Mouse (Mus musculus) liver, postnatal 0 days (tissue): ENCODE data around the gene Rapgef2. TPM values are rescaled to one million over a fixed set of nuclear protein-coding genes. Genes with fewer than 3 reads are reported as not detected.

ENCODE experiments used
- ATAC-seq: fragments of 200-750 bp; cut with Nextera tagmentation; 2 replicates; pipeline ENCODE4 v1.8.0; 2017; ENCODE audit warnings: mild to moderate bottlenecking, moderate library complexity
- DNase-seq: peaks from one replicate; pipeline ENCODE4 v3.0.0-alpha.2; 2016
- H3K27ac ChIP-seq: fragments of 300-500 bp; sonication (generic); 2 replicates; pipeline ENCODE4 v1.5.1; 2014; ENCODE audit warnings: antibody characterized with exemption, moderate library complexity, mild to moderate bottlenecking, low read depth
- H3K27me3 ChIP-seq: fragments of 300-500 bp; sonication (generic); 2 replicates; pipeline ENCODE4 v1.6.1; 2014; ENCODE audit warnings: low read length, control low read depth, mixed read lengths; ENCODE audit not compliant: insufficient read depth
- H3K36me3 ChIP-seq: fragments of 300-500 bp; sonication (generic); replicated peaks from 2 replicates; pipeline ENCODE4 v1.6.1; 2014; ENCODE audit warnings: mild to moderate bottlenecking, control low read depth, low read length, moderate library complexity, mixed read lengths; ENCODE audit not compliant: insufficient read depth
- H3K4me1 ChIP-seq: fragments of 300-500 bp; sonication (generic); 2 replicates; pipeline ENCODE4 v1.6.1; 2014; ENCODE audit warnings: antibody characterized with exemption, mild to moderate bottlenecking, control low read depth; ENCODE audit not compliant: insufficient read depth
- H3K4me2 ChIP-seq: fragments of 300-500 bp; sonication (generic); 2 replicates; pipeline ENCODE4 v1.6.1; 2014; ENCODE audit warnings: low read depth, mild to moderate bottlenecking, low read length, moderate library complexity, mixed read lengths
- H3K4me3 ChIP-seq: fragments of 300-500 bp; sonication (generic); 2 replicates; pipeline ENCODE4 v1.5.1; 2014; ENCODE audit warnings: low read depth, low read length
- H3K9ac ChIP-seq: fragments of 300-500 bp; sonication (generic); replicated peaks from 2 replicates; pipeline ENCODE4 v1.6.1; 2014; ENCODE audit warnings: mild to moderate bottlenecking, moderate library complexity
- H3K9me3 ChIP-seq: fragments of 300-500 bp; sonication (generic); 2 replicates; pipeline ENCODE4 v1.6.1; 2016; ENCODE audit warnings: mild to moderate bottlenecking, control low read depth, low read length, mixed read lengths
- CTCF ChIP-seq: sonication (generic); IDR thresholded peaks from 2 replicates; pipeline ENCODE4 v1.5.1; 2016; ENCODE audit warnings: antibody characterized with exemption, low read depth
- EP300 ChIP-seq: IDR thresholded peaks from 2 replicates; pipeline ENCODE4 v1.6.1; 2016; ENCODE audit warnings: antibody characterized with exemption, low read depth, mild to moderate bottlenecking
- WGBS: fragments of 180-500 bp; shearing (Covaris S2); extraction: QIAGEN DNeasy Blood & Tissue Kit; methylation state at CpG from one replicate; pipeline ENCODE4 v1.1.7; 2014; ENCODE audit not compliant: insufficient replicate concordance; 5-methylcytosine and 5-hydroxymethylcytosine counted together
- polyA plus RNA-seq: library from polyadenylated mRNA; unstranded; fragments of >200 nt; fragmentation: Nextera tagmentation; extraction: Ambion mirVana; gene quantifications from 2 replicates; pipeline ENCODE4 v1.2.1, GENCODE M21; 2015

Gene Rapgef2
- polyA plus RNA-seq, 1 experiment from 2014 or later, result 1.8 TPM

DNA sequence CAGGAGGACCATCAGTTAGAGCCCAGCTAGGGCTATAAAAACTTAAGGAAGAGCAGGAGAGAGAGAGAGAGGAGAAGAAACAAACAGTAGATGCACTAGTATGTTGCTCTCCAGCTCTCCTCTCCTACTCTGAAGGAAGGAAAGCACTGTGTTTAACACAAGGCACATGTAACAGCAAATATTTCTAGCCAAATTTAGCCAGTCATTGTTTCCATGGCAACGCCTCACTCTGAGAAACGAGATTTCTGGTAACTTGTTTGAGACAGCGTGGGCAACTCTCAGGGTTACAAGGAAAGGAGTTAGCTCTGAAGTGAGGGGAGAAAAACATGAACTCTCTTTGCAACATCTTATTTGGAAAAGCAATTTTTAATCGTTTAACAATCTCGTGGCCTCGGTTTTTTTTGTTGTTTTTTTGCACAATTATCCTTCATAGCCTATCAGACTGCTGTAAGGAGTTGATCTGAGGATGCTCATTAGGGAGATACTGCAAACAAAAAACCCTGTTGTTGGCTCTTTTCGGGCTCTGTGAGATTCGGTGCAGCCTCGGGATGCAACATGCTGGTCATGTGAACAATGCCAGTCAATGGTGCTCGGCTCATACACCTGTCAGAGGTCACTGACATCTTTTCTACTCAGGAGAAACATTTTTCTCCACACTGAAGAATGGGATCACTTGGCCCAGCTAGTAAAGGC lies 27.8 kb upstream of the Rapgef2 start:
- H3K27me3 ChIP-seq, result no peaks in the 10 kb centered on the region
- WGBS, result 62% methylated on average over 10 of the region's 10 CpGs
- no peak for DNase-seq
- H3K4me1 ChIP-seq, result no peaks in the 10 kb centered on the region
- H3K4me2 ChIP-seq, result no peak overlapping the region
- no peaks in the 10 kb centered on the region for H3K36me3 ChIP-seq
- H3K9ac ChIP-seq, result no peak overlapping the region
- no peak overlapping the region for H3K27ac ChIP-seq
- no peak for ATAC-seq
- H3K9me3 ChIP-seq, result no peaks in the 10 kb centered on the region
- TF ChIP-seq CTCF (no peak), EP300 (no peak)
- H3K4me3 ChIP-seq, result no peak overlapping the region

DNA sequence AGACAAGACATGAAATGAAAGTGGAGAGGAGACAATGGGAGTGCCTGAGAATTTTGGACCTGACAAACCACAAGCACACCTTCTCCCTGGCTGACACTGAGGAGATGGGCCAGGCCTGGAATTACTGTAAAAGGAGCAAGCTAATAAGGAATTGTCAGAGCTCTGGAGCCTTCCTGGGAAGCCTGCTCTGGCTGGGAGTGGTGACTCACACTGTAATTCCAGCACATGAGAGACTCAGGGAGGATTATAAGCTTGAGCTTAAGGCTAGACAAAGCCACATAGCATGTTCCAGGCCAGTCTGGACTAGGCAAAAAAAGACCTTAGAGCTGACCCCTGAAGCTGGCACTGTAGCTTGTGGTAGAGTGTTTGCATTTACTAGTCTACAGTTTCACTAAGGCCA lies 25.6 kb upstream of the Rapgef2 start:
- Histone ChIP-seq H3K9me3 (no peaks in the 10 kb centered on the region), H3K4me3 (no peak overlapping the region), H3K36me3 (no peaks in the 10 kb centered on the region), H3K9ac (no peak overlapping the region), H3K27me3 (no peaks in the 10 kb centered on the region), H3K27ac (no peak overlapping the region), H3K4me2 (no peak overlapping the region), H3K4me1 (no peaks in the 10 kb centered on the region)
- ATAC-seq, result no peak
- no peak for TF ChIP-seq EP300
- no peak for TF ChIP-seq CTCF
- no peak for DNase-seq

DNA sequence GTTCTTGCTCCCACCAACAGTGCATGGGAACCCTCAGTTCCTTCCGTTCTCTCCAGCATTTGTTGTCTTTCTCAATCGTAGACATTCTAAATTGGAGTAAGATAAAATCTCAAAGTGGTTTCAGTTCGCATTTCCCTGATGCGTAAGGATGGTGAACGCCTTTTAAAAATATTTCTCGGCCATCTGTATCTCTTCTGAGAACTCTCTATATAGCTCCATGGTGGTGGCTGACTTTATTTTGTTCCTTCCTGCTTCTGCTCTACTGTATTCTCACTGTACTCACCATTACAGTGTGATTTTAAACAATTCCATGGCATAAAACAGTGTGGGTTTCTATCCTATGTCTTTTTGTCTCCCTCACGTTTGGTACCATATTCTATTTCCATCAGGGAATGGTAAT lies 23.9 kb upstream of the Rapgef2 start:
- WGBS, result 78% methylated on average over 7 of the region's 7 CpGs
- H3K4me1 ChIP-seq, result no peaks in the 10 kb centered on the region
- H3K9me3 ChIP-seq, result no peaks in the 10 kb centered on the region
- no peak overlapping the region for H3K4me2 ChIP-seq
- H3K36me3 ChIP-seq, result no peaks in the 10 kb centered on the region
- ATAC-seq (no peak), DNase-seq (no peak)
- H3K4me3 ChIP-seq, result no peak overlapping the region
- TF ChIP-seq EP300 (no peak), CTCF (no peak)
- H3K9ac ChIP-seq, result no peak overlapping the region
- no peak overlapping the region for H3K27ac ChIP-seq
- no peaks in the 10 kb centered on the region for H3K27me3 ChIP-seq

DNA sequence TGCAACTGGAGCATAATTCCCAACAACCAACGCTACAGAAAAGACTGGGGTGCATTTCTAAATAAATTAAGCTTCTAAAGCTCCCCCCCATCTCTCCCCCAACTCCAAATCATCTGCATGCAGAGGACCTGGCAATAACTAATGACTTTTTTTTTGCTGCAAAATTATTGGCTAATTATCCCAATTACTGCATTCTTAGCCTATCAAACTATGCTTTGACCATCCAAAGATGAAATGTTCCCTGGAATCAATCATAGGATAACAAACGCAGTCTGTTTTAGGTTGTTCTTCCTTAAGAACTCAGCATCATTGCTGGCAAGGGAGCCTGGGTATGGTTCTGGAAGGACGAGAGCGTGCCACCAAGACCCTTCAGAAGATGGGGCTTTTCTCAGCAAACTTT lies 22.3 kb upstream of the Rapgef2 start:
- H3K27ac ChIP-seq, result no peak overlapping the region
- H3K9ac ChIP-seq, result no peak overlapping the region
- H3K27me3 ChIP-seq, result no peaks in the 10 kb centered on the region
- no peak for TF ChIP-seq EP300
- no peak for TF ChIP-seq CTCF
- H3K4me2 ChIP-seq, result no peak overlapping the region
- H3K4me1 ChIP-seq, result no peaks in the 10 kb centered on the region
- H3K9me3 ChIP-seq, result no peaks in the 10 kb centered on the region
- no peak for ATAC-seq
- no peak for DNase-seq
- 77% methylated on average over 4 of the region's 4 CpGs for WGBS
- no peaks in the 10 kb centered on the region for H3K36me3 ChIP-seq
- H3K4me3 ChIP-seq, result no peak overlapping the region

DNA sequence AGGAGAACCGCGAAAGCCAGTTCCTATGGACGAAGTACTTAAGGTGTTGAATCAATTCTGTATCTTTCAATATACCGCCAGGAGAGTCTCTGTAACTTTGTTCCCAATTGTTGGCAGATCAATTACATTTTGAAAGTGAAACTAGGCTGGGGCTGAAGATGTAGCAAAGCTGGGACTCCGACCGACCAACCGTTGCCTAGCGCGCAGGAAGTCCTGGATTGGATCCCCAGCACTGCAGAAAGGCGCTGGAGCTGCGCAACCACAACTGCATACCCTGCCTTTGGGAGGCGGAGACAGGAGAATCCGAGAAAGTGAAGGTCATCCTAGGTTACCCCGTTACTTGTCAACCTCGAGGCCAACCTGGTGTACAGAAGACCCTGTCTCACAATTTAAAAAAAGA lies 13.1 kb upstream of the Rapgef2 start:
- H3K4me2 ChIP-seq, result no peak overlapping the region
- DNase-seq (no peak), ATAC-seq (no peak)
- TF ChIP-seq EP300 (no peak), CTCF (no peak)
- no peak overlapping the region for H3K27ac ChIP-seq
- WGBS, result 81% methylated on average over 15 of the region's 15 CpGs
- no peaks in the 10 kb centered on the region for H3K27me3 ChIP-seq
- 0 out of 2 replicates have a peak, but pooled peaks cover 3% of the 10 kb centered on the region for H3K4me1 ChIP-seq
- no peak overlapping the region for H3K4me3 ChIP-seq
- H3K9ac ChIP-seq, result no peak overlapping the region
- H3K9me3 ChIP-seq, result no peaks in the 10 kb centered on the region
- no peaks in the 10 kb centered on the region for H3K36me3 ChIP-seq

DNA sequence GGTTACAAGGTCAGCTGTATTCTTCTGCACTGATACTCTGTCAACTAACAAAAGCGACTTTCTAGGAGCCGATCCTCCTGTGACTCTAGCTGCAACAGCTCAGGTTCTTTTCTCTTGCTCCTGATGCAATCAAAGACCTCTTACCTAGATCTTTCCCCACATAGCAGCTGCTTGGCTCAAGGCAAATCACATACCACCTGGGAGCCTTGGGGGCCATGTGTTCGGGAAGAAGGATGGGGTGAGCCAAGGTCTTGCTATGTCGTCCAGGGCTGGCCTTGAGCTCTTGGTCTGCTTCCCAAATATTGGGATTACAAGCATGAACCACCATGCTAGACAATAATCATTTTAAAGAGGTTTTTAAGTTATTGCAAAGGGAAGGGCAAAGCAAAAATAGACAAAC lies 11.0 kb upstream of the Rapgef2 start:
- Histone ChIP-seq H3K9me3 (no peaks in the 10 kb centered on the region), H3K27me3 (no peaks in the 10 kb centered on the region), H3K4me3 (no peak overlapping the region), H3K36me3 (no peaks in the 10 kb centered on the region), H3K27ac (no peak overlapping the region), H3K9ac (no peak overlapping the region), H3K4me1 (0 out of 2 replicates have a peak, but pooled peaks cover 3% of the 10 kb centered on the region), H3K4me2 (no peak overlapping the region)
- no peak for ATAC-seq
- 79% methylated on average over 4 of the region's 4 CpGs for WGBS
- no peak for DNase-seq
- TF ChIP-seq CTCF (no peak), EP300 (no peak)

DNA sequence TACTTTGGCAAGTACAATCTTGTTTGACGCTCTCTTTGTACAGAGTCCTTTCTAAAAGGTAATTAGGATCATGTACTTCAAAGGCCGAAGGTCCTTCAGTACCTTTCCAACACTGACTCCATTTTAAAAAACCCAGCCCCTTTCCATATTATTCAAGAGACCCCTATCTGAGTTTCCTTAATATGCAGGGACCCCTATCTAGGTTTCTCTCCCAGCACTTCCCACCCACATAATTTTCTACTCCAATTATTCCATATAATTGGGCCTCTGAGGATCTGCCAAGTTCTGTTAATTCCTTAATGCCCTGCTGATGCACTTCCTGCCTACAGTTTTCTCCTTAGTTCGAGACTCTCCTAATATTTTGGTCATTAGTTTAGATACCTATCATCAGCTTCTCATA lies 10.3 kb upstream of the Rapgef2 start:
- DNase-seq (no peak), ATAC-seq (no peak)
- H3K4me2 ChIP-seq, result no peak overlapping the region
- H3K4me3 ChIP-seq, result no peak overlapping the region
- 0 out of 2 replicates have a peak, but pooled peaks cover 3% of the 10 kb centered on the region for H3K4me1 ChIP-seq
- no peaks in the 10 kb centered on the region for H3K9me3 ChIP-seq
- no peaks in the 10 kb centered on the region for H3K27me3 ChIP-seq
- WGBS, result 76% methylated on average over 3 of the region's 3 CpGs
- TF ChIP-seq CTCF, result no peak
- no peak for TF ChIP-seq EP300
- no peaks in the 10 kb centered on the region for H3K36me3 ChIP-seq
- no peak overlapping the region for H3K9ac ChIP-seq
- H3K27ac ChIP-seq, result no peak overlapping the region
